Mouse (Mus musculus) central nervous system, embryonic 14 days (tissue): ENCODE data around the gene Hcst. TPM values are rescaled to one million over a fixed set of nuclear protein-coding genes. Genes with fewer than 3 reads are reported as not detected.

Source experiments
- polyA plus RNA-seq: library from polyadenylated mRNA; depleted of rRNA; stranded (reverse); fragments of >200 nt; gene quantifications from 2 replicates; pipeline ENCODE4 v1.2.3, GENCODE M21; 2012; rRNA removed

The Hcst gene
- polyA plus RNA-seq: 0.79 and 0.81 TPM in 2 replicates

GRCm38 (mm10) chr7:30419561-30420499, at the start of gene Hcst:
Hcst (minus strand) TSS chr7:30419854.

DNA sequence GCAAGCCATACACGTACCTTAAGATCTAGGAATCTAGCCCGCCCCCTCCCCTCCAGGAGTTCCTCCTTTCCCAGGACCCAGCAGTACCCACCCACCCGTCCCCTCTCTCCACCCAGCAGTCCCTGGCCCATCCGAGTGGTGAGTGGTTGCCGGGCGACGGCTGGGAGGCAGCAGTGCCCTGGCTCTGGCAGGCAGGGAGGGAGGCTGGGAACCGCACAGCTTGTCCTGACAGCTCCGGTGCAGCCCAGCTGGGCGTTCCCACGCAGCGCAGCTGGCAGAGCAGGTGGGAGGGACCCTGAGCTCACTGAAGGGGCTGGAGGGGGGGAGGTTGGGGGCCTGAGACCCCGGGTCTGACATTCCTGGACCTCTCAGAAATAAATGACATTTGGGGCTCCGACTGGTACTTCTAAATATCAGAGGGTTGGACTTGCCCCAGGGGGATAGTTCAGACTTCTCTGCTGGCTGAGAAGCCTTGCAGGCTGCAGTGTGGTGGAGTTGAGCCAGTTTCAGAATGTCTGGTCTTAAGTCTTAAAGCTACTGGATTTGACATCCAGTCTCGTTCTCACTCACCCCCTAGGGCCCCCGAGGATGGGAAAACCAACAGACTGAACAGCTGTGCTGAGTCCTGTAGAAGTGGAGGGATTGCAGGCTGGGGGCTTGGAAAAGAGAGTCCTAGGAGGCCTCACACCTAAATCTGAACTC, 38.1 kb upstream of the Hcst start, which contains the start of the genes Kirrel2 and Nphs1:
Gene Kirrel2 (minus strand): TSS at position 62 of the 702 bp plus-strand sequence.
Gene Nphs1 (plus strand): TSS at position 687 of the 702 bp plus-strand sequence.

DNA sequence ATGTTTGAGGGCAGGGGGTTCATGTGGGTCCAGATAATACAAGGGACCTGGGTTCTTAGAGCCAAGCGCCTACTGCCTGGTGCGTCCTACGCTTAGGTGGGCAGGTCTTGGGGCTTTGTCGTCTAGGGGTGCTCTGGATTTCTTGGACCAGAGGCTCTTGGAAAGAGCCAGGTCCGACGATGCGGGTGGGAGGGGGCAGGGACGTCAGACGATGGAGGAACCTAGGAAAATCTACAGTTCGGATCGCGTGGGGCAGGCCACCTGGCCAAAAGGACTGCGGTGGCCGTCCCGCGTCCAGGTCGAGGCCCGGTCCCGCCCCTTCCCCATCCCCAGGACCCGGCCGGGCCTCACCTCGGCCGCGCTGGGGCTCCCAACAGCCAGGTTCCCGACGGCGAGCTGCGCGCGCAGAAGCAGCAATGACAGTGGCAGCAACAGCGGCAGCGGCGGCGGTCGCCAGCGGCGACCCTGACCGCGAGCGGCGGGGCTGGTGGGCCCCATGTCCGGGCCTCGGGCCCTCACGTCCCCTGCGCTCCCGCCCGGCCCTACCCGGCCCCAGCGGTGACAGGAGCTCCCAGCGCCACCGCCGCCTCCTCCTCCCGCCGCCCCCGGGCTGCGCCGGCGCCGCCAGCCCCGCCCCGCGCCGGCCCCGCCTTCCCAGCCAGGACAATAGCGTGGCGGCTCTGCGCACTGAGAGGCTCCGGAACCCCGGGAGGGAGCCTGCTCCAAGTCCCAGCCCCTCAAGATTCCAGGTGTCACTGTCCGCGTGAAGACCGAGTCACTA, 25.5 kb upstream of the Hcst start, which contains the start of gene Aplp1:
Gene Aplp1 (minus strand): TSS at position 565 of the 781 bp plus-strand sequence.

GRCm38 (mm10) chr7:30421175-30421889, 1.7 kb upstream of the Hcst start, which contains the start of gene Nfkbid:
Nfkbid (plus strand) TSS chr7:30421732.

GRCm38 (mm10) chr7:30413596-30413995, 6.1 kb downstream of the Hcst start, which contains the start of gene Tyrobp:
Tyrobp (plus strand) TSS chr7:30413760.

Other genes with a start within 250 kb of the Hcst start
- gene Cox7a1, start 235.7 kb downstream of the Hcst start, polyA plus RNA-seq: 1.9 and 4.1 TPM in 2 replicates
- 273 and 310 TPM in 2 replicates for gene Capns1, start 221.0 kb downstream of the Hcst start, polyA plus RNA-seq
- 269 and 294 TPM in 2 replicates for gene Polr2i, start 187.9 kb downstream of the Hcst start, polyA plus RNA-seq
- gene Tbcb, start 187.6 kb downstream of the Hcst start, polyA plus RNA-seq: 193 and 204 TPM in 2 replicates
- 0.12 and 0.14 TPM in 2 replicates for gene Ovol3, start 184.1 kb downstream of the Hcst start, polyA plus RNA-seq
- gene Thap8, start 139.8 kb downstream of the Hcst start, polyA plus RNA-seq: 0.13 and 0.17 TPM in 2 replicates
- 18.4 and 23.7 TPM in 2 replicates for gene Wdr62, start 139.4 kb downstream of the Hcst start, polyA plus RNA-seq
- 205 and 218 TPM in 2 replicates for gene Clip3, start 128.1 kb downstream of the Hcst start, polyA plus RNA-seq
- gene Alkbh6, start 111.1 kb downstream of the Hcst start, polyA plus RNA-seq: 139 and 146 TPM in 2 replicates
- gene Syne4, start 105.0 kb downstream of the Hcst start, polyA plus RNA-seq: 31.1 and 59.8 TPM in 2 replicates
- 0.53 and 0.69 TPM in 2 replicates for gene E130208F15Rik, start 98.1 kb downstream of the Hcst start, polyA plus RNA-seq
- 21.2 and 23.7 TPM in 2 replicates for gene Sdhaf1, start 96.0 kb downstream of the Hcst start, polyA plus RNA-seq
- 21.5 and 22.5 TPM in 2 replicates for gene Lrfn3, start 57.1 kb downstream of the Hcst start, polyA plus RNA-seq
- 28.6 and 28.9 TPM in 2 replicates for gene Tyrobp, start 6.1 kb downstream of the Hcst start, polyA plus RNA-seq
- 2.7 TPM in 2 replicates for gene Nfkbid, start 1.9 kb upstream of the Hcst start, polyA plus RNA-seq
- gene Aplp1, start 25.7 kb upstream of the Hcst start, polyA plus RNA-seq: 419 and 440 TPM in 2 replicates
- 1.2 and 1.9 TPM in 2 replicates for gene Kirrel2, start 37.8 kb upstream of the Hcst start, polyA plus RNA-seq
- gene Nphs1, start 38.5 kb upstream of the Hcst start, polyA plus RNA-seq: 1.2 and 2.2 TPM in 2 replicates
- gene Prodh2, start 73.8 kb upstream of the Hcst start, polyA plus RNA-seq: not detected in 2 replicates
- gene Arhgap33, start 115.2 kb upstream of the Hcst start, polyA plus RNA-seq: 224 and 228 TPM in 2 replicates
- 7.7 and 8.1 TPM in 2 replicates for gene Hspb6, start 132.3 kb upstream of the Hcst start, polyA plus RNA-seq
- gene Proser3, start 132.4 kb upstream of the Hcst start, polyA plus RNA-seq: 24.6 and 24.9 TPM in 2 replicates
- gene Lin37, start 140.0 kb upstream of the Hcst start, polyA plus RNA-seq: 51.4 and 53.4 TPM in 2 replicates
- gene U2af1l4, start 143.4 kb upstream of the Hcst start, polyA plus RNA-seq: 90.6 and 105 TPM in 2 replicates
- gene Gm49396, start 143.5 kb upstream of the Hcst start, polyA plus RNA-seq: 6.8 and 8.1 TPM in 2 replicates
- gene Psenen, start 143.8 kb upstream of the Hcst start, polyA plus RNA-seq: 130 and 143 TPM in 2 replicates
- gene Igflr1, start 145.6 kb upstream of the Hcst start, polyA plus RNA-seq: 7.5 and 8.5 TPM in 2 replicates
- gene Kmt2b, start 168.9 kb upstream of the Hcst start, polyA plus RNA-seq: 69.9 and 74.4 TPM in 2 replicates
- gene Zbtb32, start 179.1 kb upstream of the Hcst start, polyA plus RNA-seq: 0.18 and 0.21 TPM in 2 replicates
- 2.3 and 2.6 TPM in 2 replicates for gene Upk1a, start 193.0 kb upstream of the Hcst start, polyA plus RNA-seq
- gene Cox6b1, start 206.3 kb upstream of the Hcst start, polyA plus RNA-seq: 788 and 848 TPM in 2 replicates
- not detected in 2 replicates for gene Etv2, start 216.0 kb upstream of the Hcst start, polyA plus RNA-seq
- gene Rbm42, start 230.5 kb upstream of the Hcst start, polyA plus RNA-seq: 91.4 and 95.2 TPM in 2 replicates
- 35.7 and 41.2 TPM in 2 replicates for gene Haus5, start 245.1 kb upstream of the Hcst start, polyA plus RNA-seq